Mouse (Mus musculus) forebrain, embryonic 15.5 days (tissue): ENCODE data around the gene Ccr10. TPM values are rescaled to one million over a fixed set of nuclear protein-coding genes. Genes with fewer than 3 reads are reported as not detected.

Experiments used
- microRNA-seq: library from miRNA; unstranded; fragments of <30 nt; microRNA quantifications from one replicate; pipeline ENCODE4, GENCODE M21; 2016
- polyA plus RNA-seq: library from polyadenylated mRNA; unstranded; fragments of >200 nt; fragmentation: Nextera tagmentation; extraction: Ambion mirVana; gene quantifications from 2 replicates; pipeline ENCODE4 v1.2.1, GENCODE M21; 2015

Ccr10 gene
- polyA plus RNA-seq, 1 experiment from 2014 or later: 0.19 TPM

Small RNA genes lying within 50 kb of the gene (microRNA-seq; reads per million reads assigned to microRNA genes)
- not detected for gene Gm27626

Other genes starting within 250 kb of the Ccr10 start
- gene Stat3, start 235.9 kb downstream of the Ccr10 start, polyA plus RNA-seq: 31.1 and 32.3 TPM in 2 replicates
- 29.4 and 30.1 TPM in 2 replicates for gene Cavin1, start 204.6 kb downstream of the Ccr10 start, polyA plus RNA-seq
- gene Atp6v0a1, start 166.0 kb downstream of the Ccr10 start, polyA plus RNA-seq: 84.3 and 84.6 TPM in 2 replicates
- 7.9 and 8.1 TPM in 2 replicates for gene Naglu, start 105.4 kb downstream of the Ccr10 start, polyA plus RNA-seq
- 0.17 and 0.27 TPM in 2 replicates for gene Hsd17b1, start 97.0 kb downstream of the Ccr10 start, polyA plus RNA-seq
- gene Coasy, start 92.9 kb downstream of the Ccr10 start, polyA plus RNA-seq: 47.8 and 52.7 TPM in 2 replicates
- gene Mlx, start 88.2 kb downstream of the Ccr10 start, polyA plus RNA-seq: 92.9 and 96.5 TPM in 2 replicates
- gene Psmc3ip, start 80.0 kb downstream of the Ccr10 start, polyA plus RNA-seq: 40.5 and 45.0 TPM in 2 replicates
- 25.1 and 27.7 TPM in 2 replicates for gene Retreg3, start 55.5 kb downstream of the Ccr10 start, polyA plus RNA-seq
- 96.1 and 97.7 TPM in 2 replicates for gene Tubg1, start 55.5 kb downstream of the Ccr10 start, polyA plus RNA-seq
- 31.2 and 32.8 TPM in 2 replicates for gene Tubg2, start 19.5 kb downstream of the Ccr10 start, polyA plus RNA-seq
- gene Cntnap1, start 4.9 kb downstream of the Ccr10 start, polyA plus RNA-seq: 0.77 and 0.98 TPM in 2 replicates
- gene Plekhh3, start 4.1 kb downstream of the Ccr10 start, polyA plus RNA-seq: 5.8 and 6.5 TPM in 2 replicates
- 19.6 and 21.4 TPM in 2 replicates for gene Ezh1, start 51.0 kb upstream of the Ccr10 start, polyA plus RNA-seq
- 53.4 and 61.3 TPM in 2 replicates for gene Ramp2, start 70.6 kb upstream of the Ccr10 start, polyA plus RNA-seq
- 87.7 and 92.9 TPM in 2 replicates for gene Vps25, start 78.3 kb upstream of the Ccr10 start, polyA plus RNA-seq
- gene Wnk4, start 85.1 kb upstream of the Ccr10 start, polyA plus RNA-seq: 4.8 and 5.5 TPM in 2 replicates
- 1.4 and 1.5 TPM in 2 replicates for gene Cntd1, start 103.6 kb upstream of the Ccr10 start, polyA plus RNA-seq
- gene Coa3, start 103.7 kb upstream of the Ccr10 start, polyA plus RNA-seq: 208 and 211 TPM in 2 replicates
- 186 and 200 TPM in 2 replicates for gene Becn1, start 126.8 kb upstream of the Ccr10 start, polyA plus RNA-seq
- gene Psme3, start 140.8 kb upstream of the Ccr10 start, polyA plus RNA-seq: 129 and 140 TPM in 2 replicates
- gene Aoc2, start 149.6 kb upstream of the Ccr10 start, polyA plus RNA-seq: 2.1 and 2.2 TPM in 2 replicates
- 0.05 TPM in 1 of 2 replicates, not detected in the other for gene Aoc3, start 155.2 kb upstream of the Ccr10 start, polyA plus RNA-seq
- gene G6pc, start 192.1 kb upstream of the Ccr10 start, polyA plus RNA-seq: not detected in 2 replicates
- gene Aarsd1, start 242.2 kb upstream of the Ccr10 start, polyA plus RNA-seq: 90.2 and 98.7 TPM in 2 replicates
- gene Gm27029, start 249.4 kb upstream of the Ccr10 start, polyA plus RNA-seq: 6.3 and 7.3 TPM in 2 replicates
- gene Rundc1, start 249.6 kb upstream of the Ccr10 start, polyA plus RNA-seq: 31.7 and 32.2 TPM in 2 replicates
- gene Ptges3l, start 249.9 kb upstream of the Ccr10 start, polyA plus RNA-seq: 1.0 and 1.7 TPM in 2 replicates